Mouse (Mus musculus): ENCODE measurements around the gene Ttc28. TPM values are rescaled to one million over a fixed set of nuclear protein-coding genes. Genes with fewer than 3 reads are reported as not detected.

Ttc28 gene
- total and polyA plus RNA-seq, 3 experiments, result 1.1 to 1.8 TPM; not detected in 1

- peak; percentile 89 for TF ChIP-seq GATA1 (IDR thresholded peaks at IDR 0.05; ENCODE audit: low read depth, low read length)
- TF ChIP-seq MAZ (IDR thresholded peaks at IDR 0.05; ENCODE audit: low read depth, low read length), result peak; percentile 96
- no peak for TF ChIP-seq E2F4 (IDR thresholded peaks at IDR 0.05; ENCODE audit: borderline replicate concordance, low read depth, low read length)
- TF ChIP-seq BHLHE40 (IDR thresholded peaks at IDR 0.05; ENCODE audit: borderline replicate concordance, low read depth, low read length), result no peak
- peak; percentile 80 to 82 for TF ChIP-seq EP300 (IDR thresholded peaks at IDR 0.05; ENCODE audit: low read depth in 1 of 2, low read length in 2 of 2)
- TF ChIP-seq SIN3A (IDR thresholded peaks at IDR 0.05; ENCODE audit: low read length), result no peak; the same call in 1 of the 2 replicates
- peak; percentile 64; the same call in 1 of the 2 replicates for TF ChIP-seq ETS1 (IDR thresholded peaks at IDR 0.05; ENCODE audit: low read depth, low read length)
- no peak for TF ChIP-seq JUND (IDR thresholded peaks at IDR 0.05; ENCODE audit: low read depth, low read length)
- no peak for TF ChIP-seq ELF1 (IDR thresholded peaks at IDR 0.05; ENCODE audit: low read depth, low read length)
- peak; percentile 5 for TF ChIP-seq NELFE (IDR thresholded peaks at IDR 0.05; ENCODE audit: low read depth, low read length)
Observed at GRCm38 (mm10) chr5:110839038-110839677, 40.4 kb upstream of the Ttc28 start (continued).

- DNase-seq (ENCODE audit: low read depth, low spot score), result peak; percentile 99
- Histone ChIP-seq H3K27me3 (ENCODE audit: control insufficient read depth in 1 of 2, insufficient read depth in 2 of 2, low read length in 2 of 2) (no peaks in the 10 kb centered on the region), H3K9me3 (replicated peaks; ENCODE audit: insufficient read depth, low read length) (no peaks in the 10 kb centered on the region), H3K36me3 (ENCODE audit: control insufficient read depth in 1 of 2, insufficient read depth in 2 of 2, low read length in 2 of 2) (peaks cover 7 to 31% of the 10 kb centered on the region in 2 experiments), H3K79me2 (ENCODE audit: control insufficient read depth, insufficient read depth, low read length, poor library complexity) (peaks cover 22% of the 10 kb centered on the region), H3K9ac (ENCODE audit: control insufficient read depth, low read depth, low read length, poor library complexity, severe bottlenecking) (peak within 1 kb of the TSS; percentile 83), H3K27ac (ENCODE audit: control insufficient read depth, low read depth, low read length) (peak within 1 kb of the TSS; percentile 97), H3K4me3 (ENCODE audit: control insufficient read depth in 1 of 2, insufficient read depth in 1 of 2, low read depth in 2 of 2, low read length in 2 of 2) (peak within 1 kb of the TSS; percentile 71 to 84), H3K4me1 (ENCODE audit: control insufficient read depth in 1 of 2, insufficient read depth in 2 of 2, low read length in 2 of 2) (peaks cover 6 to 15% of the 10 kb centered on the region in 2 experiments)
- peak; percentile 75 for TF ChIP-seq ELF1 (IDR thresholded peaks at IDR 0.05; ENCODE audit: low read depth, low read length)
- no peak; the same call in 1 of the 2 replicates for TF ChIP-seq CHD2 (IDR thresholded peaks at IDR 0.05; ENCODE audit: low read length)
- peak; percentile 23; the same call in 1 of the 2 replicates for TF ChIP-seq MXI1 (IDR thresholded peaks at IDR 0.05; ENCODE audit: low read depth, low read length)
- peak; percentile 84; the same call in 1 of the 2 replicates for TF ChIP-seq POLR2AphosphoS2 (IDR thresholded peaks at IDR 0.05; ENCODE audit: low read length)
- no peak for TF ChIP-seq TAL1 (IDR thresholded peaks at IDR 0.05; ENCODE audit: low read length)
- TF ChIP-seq EP300 (IDR thresholded peaks at IDR 0.05; ENCODE audit: low read depth in 1 of 2, low read length in 2 of 2), result 0 out of 4 replicates have a peak, but pooled peaks of 1 of the 2 experiments have one; percentile 31
- peak; percentile 41; the same call in 1 of the 2 replicates for TF ChIP-seq ETS1 (IDR thresholded peaks at IDR 0.05; ENCODE audit: low read depth, low read length)
- no peak; the same call in 1 of the 2 replicates for TF ChIP-seq USF1 (IDR thresholded peaks at IDR 0.05; ENCODE audit: low read depth, low read length)
- peak; percentile 92 for TF ChIP-seq KAT2A (conservative IDR thresholded peaks at IDR 0.05; ENCODE audit: low read depth, low read length)
- no peak for TF ChIP-seq MEF2A (IDR thresholded peaks at IDR 0.05; ENCODE audit: extremely low read depth, insufficient replicate concordance, low read depth, low read length, poor library complexity, severe bottlenecking)
- no peak for TF ChIP-seq RCOR1 (IDR thresholded peaks at IDR 0.05; ENCODE audit: low read depth, low read length)
- TF ChIP-seq ZKSCAN1 (IDR thresholded peaks at IDR 0.05; ENCODE audit: low read depth, low read length), result no peak
- TF ChIP-seq GABPA (IDR thresholded peaks at IDR 0.05; ENCODE audit: low read depth, low read length), result no peak
- TF ChIP-seq MYC (IDR thresholded peaks at IDR 0.05; ENCODE audit: low read depth, low read length), result peak; percentile 71
- TF ChIP-seq MYB (IDR thresholded peaks at IDR 0.05; ENCODE audit: low read depth, low read length), result no peak
- no peak for TF ChIP-seq UBTF (IDR thresholded peaks at IDR 0.05; ENCODE audit: borderline replicate concordance, insufficient read depth, low read depth, low read length)
- peak; percentile 69 for TF ChIP-seq NELFE (IDR thresholded peaks at IDR 0.05; ENCODE audit: low read depth, low read length)
- peak; percentile 26; the same call in 1 of the 2 replicates for TF ChIP-seq JUND (IDR thresholded peaks at IDR 0.05; ENCODE audit: low read depth, low read length)
- TF ChIP-seq BHLHE40 (IDR thresholded peaks at IDR 0.05; ENCODE audit: borderline replicate concordance, low read depth, low read length), result no peak
- no peak for TF ChIP-seq CHD1 (IDR thresholded peaks at IDR 0.05; ENCODE audit: low read depth, low read length)
- TF ChIP-seq SIN3A (IDR thresholded peaks at IDR 0.05; ENCODE audit: low read length), result peak; percentile 88
- TF ChIP-seq RAD21 (IDR thresholded peaks at IDR 0.05; ENCODE audit: low read depth, low read length), result no peak
- no peak for TF ChIP-seq POLR2AphosphoS5 (IDR thresholded peaks at IDR 0.05; ENCODE audit: borderline replicate concordance, low read depth, low read length)
- TF ChIP-seq ZC3H11A (IDR thresholded peaks at IDR 0.05; ENCODE audit: low read depth, low read length), result no peak
- TF ChIP-seq POLR2A (IDR thresholded peaks at IDR 0.05; ENCODE audit: control insufficient read depth in 1 of 2, insufficient read depth in 1 of 2, low read depth in 1 of 2, low read length in 2 of 2, poor library complexity in 1 of 2), result peak; percentile 77 to 87
- TF ChIP-seq GATA1 (IDR thresholded peaks at IDR 0.05; ENCODE audit: low read depth, low read length), result peak; percentile 99
- peak in 2 of 3 experiments; percentile 37 to 58; a peak in 5 of 6 replicates for TF ChIP-seq CTCF (IDR thresholded peaks at IDR 0.05 in 2 of 3, conservative IDR thresholded peaks at IDR 0.05 in 1 of 3; ENCODE audit: control insufficient read depth in 1 of 3, insufficient read depth in 1 of 3, low read depth in 2 of 3, low read length in 3 of 3, poor library complexity in 1 of 3, severe bottlenecking in 1 of 3)
- peak; percentile 44; the same call in 1 of the 2 replicates for TF ChIP-seq NRF1 (IDR thresholded peaks at IDR 0.05; ENCODE audit: insufficient read depth, low read depth, low read length, poor library complexity, severe bottlenecking)
Observed at GRCm38 (mm10) chr5:110839678-110840365, 39.8 kb upstream of the Ttc28 start, which contains the start of the genes Hscb and Chek2. Gene Hscb, minus strand, starts transcription at chr5:110839777. Gene Chek2, plus strand, starts transcription at chr5:110839979.

Data from MEL (cell line).